Mouse (Mus musculus): ENCODE data around the gene Psapl1. TPM values are rescaled to one million over a fixed set of nuclear protein-coding genes. Genes with fewer than 3 reads are reported as not detected.

The Psapl1 gene
- total and polyA plus RNA-seq, 2 experiments from 2014 or later: 0.55 TPM; not detected in 1

DNA sequence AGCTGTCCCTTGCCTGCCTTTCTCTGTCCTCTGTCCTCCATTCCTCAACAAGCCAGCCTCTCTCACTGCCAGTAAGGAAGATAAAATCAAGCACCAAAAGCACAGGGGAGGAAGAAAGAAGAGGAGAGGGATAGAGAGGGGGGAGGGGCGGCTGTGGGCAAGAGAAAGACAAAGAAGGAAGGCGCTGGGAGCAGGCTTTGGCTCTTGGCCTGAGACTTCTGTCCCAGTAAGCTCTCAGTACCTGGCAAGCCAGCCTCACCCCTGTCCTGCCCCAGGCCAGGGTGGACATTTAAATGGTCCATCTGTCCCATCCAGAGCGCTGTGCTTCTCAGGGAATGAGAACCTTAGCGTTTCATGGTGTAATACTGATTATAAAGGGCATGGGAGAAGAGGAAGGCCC, 9.2 kb upstream of the Psapl1 start:
- DNase-seq (ENCODE audit: low spot score): no peak
- Histone ChIP-seq H3K4me1 (ENCODE audit: insufficient read depth, low read length) (no peaks in the 10 kb centered on the region; the same call in 1 of the 2 replicates), H3K4me3 (ENCODE audit: low read depth, low read length) (no peak overlapping the region), H3K9me3 (ENCODE audit: low read length) (no peaks in the 10 kb centered on the region), H3K27ac (ENCODE audit: low read depth, low read length) (no peak overlapping the region), H3K27me3 (ENCODE audit: insufficient read depth, low read length) (no peaks in the 10 kb centered on the region), H3K36me3 (ENCODE audit: insufficient read depth, low read length) (no peaks in the 10 kb centered on the region), H3K4me2 (ENCODE audit: low read depth, low read length, poor library complexity, severe bottlenecking) (no peak overlapping the region), H3K9ac (replicated peaks; ENCODE audit: low read length, poor library complexity, severe bottlenecking) (no peak overlapping the region)
- WGBS: 53% methylated on average over 4 of the region's 4 CpGs
- TF ChIP-seq CTCF (IDR thresholded peaks at IDR 0.05): no peak
- no peak for ATAC-seq (ENCODE audit: low FRiP score)

DNA sequence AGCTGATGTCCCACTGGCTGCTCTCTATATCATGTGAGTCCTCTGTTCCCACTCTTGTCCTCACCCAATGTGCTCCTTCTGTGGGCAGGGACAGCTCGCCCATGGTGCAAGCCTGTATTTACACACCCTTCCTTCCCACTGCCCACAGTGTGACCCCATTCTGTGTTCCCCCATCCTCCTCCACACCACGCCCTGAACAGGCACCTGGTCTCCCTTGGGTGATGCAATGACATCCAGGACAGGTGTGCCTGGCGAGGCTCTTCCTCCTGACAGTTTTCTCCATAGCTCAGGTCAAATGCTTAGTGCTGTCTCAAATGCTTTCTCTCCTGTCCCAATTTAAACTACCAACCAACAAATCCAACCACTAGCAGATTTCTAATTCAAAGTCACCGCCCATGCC, 8.4 kb upstream of the Psapl1 start:
- WGBS: 94% methylated on average over 4 of the region's 4 CpGs
- Histone ChIP-seq H3K4me3 (ENCODE audit: low read depth, low read length) (no peak overlapping the region), H3K4me2 (ENCODE audit: low read depth, low read length, poor library complexity, severe bottlenecking) (no peak overlapping the region), H3K9me3 (ENCODE audit: low read length) (no peaks in the 10 kb centered on the region), H3K27ac (ENCODE audit: low read depth, low read length) (no peak overlapping the region), H3K4me1 (ENCODE audit: insufficient read depth, low read length) (no peaks in the 10 kb centered on the region), H3K36me3 (ENCODE audit: insufficient read depth, low read length) (no peaks in the 10 kb centered on the region), H3K9ac (replicated peaks; ENCODE audit: low read length, poor library complexity, severe bottlenecking) (no peak overlapping the region), H3K27me3 (ENCODE audit: insufficient read depth, low read length) (no peaks in the 10 kb centered on the region)
- ATAC-seq (ENCODE audit: low FRiP score): no peak
- DNase-seq (ENCODE audit: low spot score): no peak
- no peak for TF ChIP-seq CTCF (IDR thresholded peaks at IDR 0.05)

DNA sequence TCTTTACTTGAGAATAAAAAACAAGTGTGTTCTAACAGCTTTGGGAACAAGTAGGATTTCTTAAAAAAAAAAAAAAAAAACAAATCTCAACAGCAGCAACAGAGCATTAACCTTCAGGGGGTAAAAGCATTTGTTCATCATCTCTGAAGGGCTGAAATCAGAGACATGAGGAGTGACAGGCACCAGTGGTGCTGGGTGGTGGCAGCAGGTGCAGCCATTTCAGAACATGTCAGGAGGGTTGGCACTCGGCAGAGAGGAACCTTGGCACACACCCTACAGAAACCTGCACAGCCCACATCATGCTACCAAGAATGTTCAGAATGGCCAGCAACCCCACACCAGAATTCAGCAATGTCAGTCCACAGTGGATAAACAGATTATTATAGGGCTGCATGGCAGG, 4.3 kb upstream of the Psapl1 start:
- DNase-seq (ENCODE audit: low spot score): no peak
- Histone ChIP-seq H3K27ac (ENCODE audit: low read depth, low read length) (no peak overlapping the region), H3K9me3 (ENCODE audit: low read length) (no peaks in the 10 kb centered on the region), H3K4me1 (ENCODE audit: insufficient read depth, low read length) (no peaks in the 10 kb centered on the region), H3K27me3 (ENCODE audit: insufficient read depth, low read length) (no peaks in the 10 kb centered on the region), H3K4me2 (ENCODE audit: low read depth, low read length, poor library complexity, severe bottlenecking) (no peak overlapping the region), H3K4me3 (ENCODE audit: low read depth, low read length) (no peak overlapping the region), H3K9ac (replicated peaks; ENCODE audit: low read length, poor library complexity, severe bottlenecking) (no peak overlapping the region), H3K36me3 (ENCODE audit: insufficient read depth, low read length) (no peaks in the 10 kb centered on the region)
- no peak for TF ChIP-seq CTCF (IDR thresholded peaks at IDR 0.05)
- 82% methylated on average over 1 of the region's 1 CpGs for WGBS
- ATAC-seq (ENCODE audit: low FRiP score): no peak

GRCm38 (mm10) chr5:36202781-36203180, 1.0 kb upstream of the Psapl1 start:
- TF ChIP-seq CTCF (IDR thresholded peaks at IDR 0.05): no peak
- Histone ChIP-seq H3K27me3 (ENCODE audit: insufficient read depth, low read length) (no peaks in the 10 kb centered on the region), H3K4me3 (ENCODE audit: low read depth, low read length) (no peak overlapping the region), H3K27ac (ENCODE audit: low read depth, low read length) (no peak overlapping the region), H3K9me3 (ENCODE audit: low read length) (no peaks in the 10 kb centered on the region), H3K4me2 (ENCODE audit: low read depth, low read length, poor library complexity, severe bottlenecking) (no peak overlapping the region), H3K36me3 (ENCODE audit: insufficient read depth, low read length) (no peaks in the 10 kb centered on the region), H3K9ac (replicated peaks; ENCODE audit: low read length, poor library complexity, severe bottlenecking) (no peak overlapping the region), H3K4me1 (ENCODE audit: insufficient read depth, low read length) (no peaks in the 10 kb centered on the region)
- 80% methylated on average over 5 of the region's 5 CpGs for WGBS
- no peak for ATAC-seq (ENCODE audit: low FRiP score)
- DNase-seq (ENCODE audit: low spot score): no peak

DNA sequence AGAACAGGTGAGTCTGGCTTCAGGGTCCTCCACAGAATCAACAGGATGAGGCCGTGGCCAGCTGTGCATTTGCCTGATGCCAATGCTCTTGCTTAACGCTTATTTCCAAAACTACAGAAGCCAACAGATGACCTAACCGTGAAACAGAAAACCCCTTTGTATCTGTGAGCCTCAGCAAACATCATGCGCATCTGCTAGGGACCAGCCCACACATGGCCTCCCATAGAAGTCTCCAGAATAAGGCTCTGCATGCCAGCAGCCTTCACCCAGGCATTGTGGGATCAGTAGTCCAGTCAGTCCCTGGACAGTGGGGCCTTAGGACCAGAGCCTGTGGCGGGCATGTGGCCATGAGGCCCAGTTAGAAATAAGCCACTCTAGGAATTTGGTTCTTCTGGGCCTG, 400 bp upstream of the Psapl1 start:
- WGBS: 87% methylated on average over 5 of the region's 5 CpGs
- Histone ChIP-seq H3K27ac (ENCODE audit: low read depth, low read length) (no peak overlapping the region), H3K4me1 (ENCODE audit: insufficient read depth, low read length) (no peaks in the 10 kb centered on the region), H3K9ac (replicated peaks; ENCODE audit: low read length, poor library complexity, severe bottlenecking) (0 out of 2 replicates have a peak overlapping the region, but pooled peaks have one; percentile 14), H3K27me3 (ENCODE audit: insufficient read depth, low read length) (no peaks in the 10 kb centered on the region), H3K4me3 (ENCODE audit: low read depth, low read length) (no peak overlapping the region), H3K36me3 (ENCODE audit: insufficient read depth, low read length) (no peaks in the 10 kb centered on the region), H3K9me3 (ENCODE audit: low read length) (no peaks in the 10 kb centered on the region), H3K4me2 (ENCODE audit: low read depth, low read length, poor library complexity, severe bottlenecking) (no peak overlapping the region)
- no peak for TF ChIP-seq CTCF (IDR thresholded peaks at IDR 0.05)
- ATAC-seq (ENCODE audit: low FRiP score) (peak; percentile 59; the same call in 1 of the 2 replicates), DNase-seq (ENCODE audit: low spot score) (no peak)

- ATAC-seq (ENCODE audit: low FRiP score): no peak
- H3K9me3 ChIP-seq (ENCODE audit: low read length): no peaks in the 10 kb centered on the region
- H3K27ac ChIP-seq (ENCODE audit: low read depth, low read length): no peak overlapping the region
- TF ChIP-seq CTCF (IDR thresholded peaks at IDR 0.05): no peak
- WGBS: 78% methylated on average over 11 of the region's 11 CpGs
- H3K4me1 ChIP-seq (ENCODE audit: insufficient read depth, low read length): no peaks in the 10 kb centered on the region
- no peaks in the 10 kb centered on the region for H3K27me3 ChIP-seq (ENCODE audit: insufficient read depth, low read length)
- H3K4me2 ChIP-seq (ENCODE audit: low read depth, low read length, poor library complexity, severe bottlenecking): no peak overlapping the region
- no peak overlapping the region for H3K9ac ChIP-seq (replicated peaks; ENCODE audit: low read length, poor library complexity, severe bottlenecking)
- H3K4me3 ChIP-seq (ENCODE audit: low read depth, low read length): no peak overlapping the region
- H3K36me3 ChIP-seq (ENCODE audit: insufficient read depth, low read length): no peaks in the 10 kb centered on the region
- DNase-seq (ENCODE audit: low spot score): no peak
Observed at GRCm38 (mm10) chr5:36205397-36205796, 1.6 kb downstream of the Psapl1 start.

Measured in midbrain, postnatal 0 days (tissue).